Mouse (Mus musculus) embryonic fibroblast, embryonic 13.5 days (primary cell): ENCODE measurements around the gene Csf1.

Source experiments
- CTCF ChIP-seq: IDR thresholded peaks from 2 replicates; pipeline ENCODE4 v1.5.1; 2011; ENCODE audit warnings: mild to moderate bottlenecking, control low read depth, low read length, moderate library complexity, borderline replicate concordance; ENCODE audit not compliant: insufficient read depth
- POLR2A ChIP-seq: IDR thresholded peaks from 2 replicates; pipeline ENCODE4 v1.6.1; 2011; ENCODE audit warnings: low read depth, mild to moderate bottlenecking, control low read depth, low read length, moderate library complexity

- TF ChIP-seq CTCF: no peak
- TF ChIP-seq POLR2A: no peak
Measured at GRCm38 (mm10) chr3:107749446-107749845, 10.8 kb downstream of the Csf1 start.
